Mouse (Mus musculus) T-helper 17 cell (primary cell): ENCODE measurements at regions not wholly inside any gene's neighbourhood (a gene's known extent, or its start where the extent isn't known, plus 50 kb on each side); places are given as distances from the start of the nearest gene placed in this dataset.

Source experiments
- in situ Hi-C, 2 experiments: fragments of 300-600 bp; cut with MboI, MseI; formaldehyde crosslinking; loops; 1 replicate in 1 of 2; 2 replicates in 1 of 2; pipeline ENCODE4 v1.15.1; 2025; ENCODE audit warnings: high pct_unique_total_duplicates in 2 of 2

GRCm38 (mm10) chr5:128483441-128483810 is 50.5 kb upstream of the Tmem132d start:
- in situ Hi-C loops = no loop called here

GRCm38 (mm10) chr5:128482617-128483440 is 50.0 kb upstream of the Tmem132d start:
- in situ Hi-C loops = no loop called here
